Mouse (Mus musculus) MEL (cell line): ENCODE results near the gene Ccser1. TPM values are rescaled to one million over a fixed set of nuclear protein-coding genes. Genes with fewer than 3 reads are reported as not detected.

Experiments used
- DNase-seq: peaks from one replicate; pipeline ENCODE4 v3.0.0; 2011; ENCODE audit warnings: low read depth, low spot score
- H3K27ac ChIP-seq: 2 replicates; pipeline ENCODE4 v1.5.1; 2012; ENCODE audit warnings: low read depth, mild to moderate bottlenecking, control low read depth, low read length, moderate library complexity; ENCODE audit not compliant: control insufficient read depth
- H3K27me3 ChIP-seq, 2 experiments: fragments of 150-350 bp in 1 of 2; sonication (generic) in 1 of 2; 2 replicates each; pipeline ENCODE4 v1.6.1; 2012; ENCODE audit warnings: low read length in 2 of 2, mild to moderate bottlenecking in 2 of 2, improper control_type of control experiment in 1 of 2, moderate library complexity in 1 of 2; ENCODE audit not compliant: insufficient read depth in 2 of 2, control insufficient read depth in 1 of 2
- H3K36me3 ChIP-seq, 2 experiments: 2 replicates each; pipeline ENCODE4 v1.6.1; 2012 to 2014; ENCODE audit warnings: low read length in 2 of 2, improper control_type of control experiment in 1 of 2, inconsistent platforms in 1 of 2, mild to moderate bottlenecking in 1 of 2; ENCODE audit not compliant: insufficient read depth in 2 of 2, control insufficient read depth in 1 of 2
- H3K4me1 ChIP-seq, 2 experiments: fragments of 150-350 bp in 1 of 2; sonication (generic) in 1 of 2; 2 replicates each; pipeline ENCODE4 v1.6.1; 2012; ENCODE audit warnings: low read length in 2 of 2, improper control_type of control experiment in 1 of 2, mild to moderate bottlenecking in 1 of 2; ENCODE audit not compliant: insufficient read depth in 2 of 2, control insufficient read depth in 1 of 2
- H3K4me3 ChIP-seq, 2 experiments: fragments of 150-350 bp in 1 of 2; sonication (generic) in 1 of 2; 2 replicates each; pipeline ENCODE4 v1.5.1; 2012; ENCODE audit warnings: low read depth in 2 of 2, low read length in 2 of 2, mild to moderate bottlenecking in 2 of 2, moderate library complexity in 2 of 2, control low read depth in 1 of 2, improper control_type of control experiment in 1 of 2; ENCODE audit not compliant: control insufficient read depth in 1 of 2, insufficient read depth in 1 of 2
- H3K79me2 ChIP-seq: 2 replicates; pipeline ENCODE4 v1.6.1; 2012; ENCODE audit warnings: mild to moderate bottlenecking, low read length, moderate library complexity; ENCODE audit not compliant: control insufficient read depth, poor library complexity, insufficient read depth
- H3K9ac ChIP-seq: 2 replicates; pipeline ENCODE4 v1.6.1; 2012; ENCODE audit warnings: low read depth, mild to moderate bottlenecking, control low read depth, low read length, moderate library complexity; ENCODE audit not compliant: control insufficient read depth, poor library complexity, severe bottlenecking
- H3K9me3 ChIP-seq: fragments of 150-350 bp; sonication (generic); replicated peaks from 2 replicates; pipeline ENCODE4 v1.6.1; 2012; ENCODE audit warnings: mild to moderate bottlenecking, low read length, improper control_type of control experiment, moderate library complexity; ENCODE audit not compliant: insufficient read depth
- BHLHE40 ChIP-seq: IDR thresholded peaks from 2 replicates; pipeline ENCODE4 v1.6.1; 2012; ENCODE audit warnings: low read depth, mild to moderate bottlenecking, inconsistent platforms, low read length, improper control_type of control experiment, borderline replicate concordance
- CHD2 ChIP-seq: IDR thresholded peaks from 2 replicates; pipeline ENCODE4 v1.6.1; 2011; ENCODE audit warnings: low read length, improper control_type of control experiment
- E2F4 ChIP-seq: IDR thresholded peaks from 2 replicates; pipeline ENCODE4 v1.6.1; 2011; ENCODE audit warnings: low read depth, low read length, improper control_type of control experiment, borderline replicate concordance
- ELF1 ChIP-seq: IDR thresholded peaks from 2 replicates; pipeline ENCODE4 v1.6.1; 2014; ENCODE audit warnings: low read depth, mild to moderate bottlenecking, inconsistent platforms, low read length, improper control_type of control experiment, moderate library complexity
- EP300 ChIP-seq, 2 experiments: IDR thresholded peaks; 2 replicates each; pipeline ENCODE4 v1.6.1; 2011; ENCODE audit warnings: improper control_type of control experiment in 2 of 2, low read length in 2 of 2, low read depth in 1 of 2, mild to moderate bottlenecking in 1 of 2
- ETS1 ChIP-seq: IDR thresholded peaks from 2 replicates; pipeline ENCODE4 v1.6.1; 2012; ENCODE audit warnings: low read depth, mild to moderate bottlenecking, inconsistent platforms, low read length, improper control_type of control experiment, moderate library complexity
- GABPA ChIP-seq: IDR thresholded peaks from 2 replicates; pipeline ENCODE4 v1.6.1; 2012; ENCODE audit warnings: low read depth, mild to moderate bottlenecking, inconsistent platforms, low read length, improper control_type of control experiment, moderate library complexity
- MAFK ChIP-seq: IDR thresholded peaks from 2 replicates; pipeline ENCODE4 v1.6.1; 2011; ENCODE audit warnings: low read depth, mild to moderate bottlenecking, low read length, improper control_type of control experiment, borderline replicate concordance
- MAX ChIP-seq: IDR thresholded peaks from 2 replicates; pipeline ENCODE4 v1.6.1; 2011; ENCODE audit warnings: low read length, improper control_type of control experiment
- MAZ ChIP-seq: IDR thresholded peaks from 2 replicates; pipeline ENCODE4 v1.6.1; 2012; ENCODE audit warnings: low read depth, mild to moderate bottlenecking, inconsistent platforms, low read length, improper control_type of control experiment
- MEF2A ChIP-seq: IDR thresholded peaks from 2 replicates; pipeline ENCODE4 v1.6.1; 2014; ENCODE audit warnings: low read depth, mild to moderate bottlenecking, inconsistent platforms, low read length, improper control_type of control experiment; ENCODE audit not compliant: poor library complexity, insufficient replicate concordance, severe bottlenecking; ENCODE audit errors: extremely low read depth
- MXI1 ChIP-seq: IDR thresholded peaks from 2 replicates; pipeline ENCODE4 v1.6.1; 2011; ENCODE audit warnings: mild to moderate bottlenecking, low read depth, low read length, improper control_type of control experiment
- MYC ChIP-seq: IDR thresholded peaks from 2 replicates; pipeline ENCODE4 v1.6.1; 2011; ENCODE audit warnings: low read depth, mild to moderate bottlenecking, low read length, improper control_type of control experiment, moderate library complexity
- NELFE ChIP-seq: IDR thresholded peaks from 2 replicates; pipeline ENCODE4 v1.6.1; 2011; ENCODE audit warnings: low read depth, low read length, improper control_type of control experiment
- NRF1 ChIP-seq: IDR thresholded peaks from 2 replicates; pipeline ENCODE4 v1.6.1; 2014; ENCODE audit warnings: low read depth, mild to moderate bottlenecking, inconsistent platforms, low read length, improper control_type of control experiment, moderate library complexity; ENCODE audit not compliant: poor library complexity, insufficient read depth, severe bottlenecking
- POLR2AphosphoS2 ChIP-seq: IDR thresholded peaks from 2 replicates; pipeline ENCODE4 v1.6.1; 2011; ENCODE audit warnings: low read length, improper control_type of control experiment
- POLR2AphosphoS5 ChIP-seq: IDR thresholded peaks from 2 replicates; pipeline ENCODE4 v1.6.1; 2012; ENCODE audit warnings: low read depth, borderline replicate concordance, mild to moderate bottlenecking, inconsistent platforms, low read length, moderate library complexity, mixed read lengths
- RAD21 ChIP-seq: IDR thresholded peaks from 2 replicates; pipeline ENCODE4 v1.6.1; 2011; ENCODE audit warnings: mild to moderate bottlenecking, low read depth, low read length, improper control_type of control experiment
- RCOR1 ChIP-seq: IDR thresholded peaks from 2 replicates; pipeline ENCODE4 v1.6.1; 2012; ENCODE audit warnings: low read depth, mild to moderate bottlenecking, inconsistent platforms, low read length, improper control_type of control experiment
- SIN3A ChIP-seq: IDR thresholded peaks from 2 replicates; pipeline ENCODE4 v1.6.1; 2012; ENCODE audit warnings: low read length, improper control_type of control experiment, inconsistent platforms
- SMC3 ChIP-seq: IDR thresholded peaks from 2 replicates; pipeline ENCODE4 v1.6.1; 2011; ENCODE audit warnings: low read depth, low read length, improper control_type of control experiment
- TAL1 ChIP-seq: IDR thresholded peaks from 2 replicates; pipeline ENCODE4 v1.6.1; 2012; ENCODE audit warnings: mild to moderate bottlenecking, inconsistent platforms, low read length, moderate library complexity, mixed read lengths
- TBP ChIP-seq: IDR thresholded peaks from 2 replicates; pipeline ENCODE4 v1.8.0; 2011; ENCODE audit warnings: low read depth, low read length, improper control_type of control experiment
- TCF12 ChIP-seq: IDR thresholded peaks from 2 replicates; pipeline ENCODE4 v1.6.1; 2014; ENCODE audit warnings: low read depth, mild to moderate bottlenecking, inconsistent platforms, low read length, improper control_type of control experiment, moderate library complexity
- UBTF ChIP-seq: IDR thresholded peaks from 2 replicates; pipeline ENCODE4 v1.6.1; 2012; ENCODE audit warnings: low read depth, mild to moderate bottlenecking, inconsistent platforms, low read length, improper control_type of control experiment, moderate library complexity, borderline replicate concordance; ENCODE audit not compliant: insufficient read depth
- USF1 ChIP-seq: IDR thresholded peaks from 2 replicates; pipeline ENCODE4 v1.6.1; 2014; ENCODE audit warnings: low read depth, mild to moderate bottlenecking, inconsistent platforms, low read length, improper control_type of control experiment, moderate library complexity
- ZMIZ1 ChIP-seq: IDR thresholded peaks from 2 replicates; pipeline ENCODE4 v1.6.1; 2012; ENCODE audit warnings: low read depth, mild to moderate bottlenecking, inconsistent platforms, low read length, improper control_type of control experiment, moderate library complexity
- ZNF384 ChIP-seq: IDR thresholded peaks from 2 replicates; pipeline ENCODE4 v1.6.1; 2012; ENCODE audit warnings: low read depth, mild to moderate bottlenecking, inconsistent platforms, low read length, improper control_type of control experiment
- polyA plus RNA-seq, 2 experiments: library from polyadenylated mRNA; stranded (reverse) in 1 of 2; unstranded in 1 of 2; fragments of >175 nt in 1 of 2; fragments of >200 nt in 1 of 2; gene quantifications; 2 replicates each; pipeline versions ENCODE4 v1.2.1 to v1.2.4; 2012; ENCODE audit warnings: low replicate concordance in 2 of 2, low read depth in 1 of 2; ENCODE audit not compliant: insufficient read length in 2 of 2, insufficient read depth in 1 of 2, missing spikeins in 1 of 2
- total RNA-seq: library from RNA; depleted of rRNA; stranded (reverse); fragments of 300-350 nt; gene quantifications from 2 replicates; pipeline ENCODE4 v1.2.3, GENCODE M21; 2012

Gene Ccser1
- total and polyA plus RNA-seq, 3 experiments = not detected

- Histone ChIP-seq H3K36me3 (no peaks in the 10 kb centered on the region), H3K9ac (no peak overlapping the region), H3K4me3 (no peak overlapping the region), H3K79me2 (no peaks in the 10 kb centered on the region), H3K27ac (no peak overlapping the region), H3K27me3 (no peaks in the 10 kb centered on the region), H3K4me1 (no peaks in the 10 kb centered on the region), H3K9me3 (no peaks in the 10 kb centered on the region)
- no peak for TF ChIP-seq TAL1
- TF ChIP-seq MAZ = no peak
- no peak for TF ChIP-seq ELF1
- no peak for TF ChIP-seq NRF1
- no peak for TF ChIP-seq MAX
- TF ChIP-seq E2F4 = no peak
- no peak for TF ChIP-seq ETS1
- no peak for TF ChIP-seq ZMIZ1
- no peak for TF ChIP-seq POLR2AphosphoS2
- TF ChIP-seq SIN3A = no peak
- no peak for TF ChIP-seq UBTF
- TF ChIP-seq CHD2 = no peak
- TF ChIP-seq GABPA = no peak
- TF ChIP-seq MAFK = no peak
- TF ChIP-seq USF1 = no peak
- TF ChIP-seq ZNF384 = no peak
- TF ChIP-seq RAD21 = no peak
- TF ChIP-seq TCF12 = no peak
- no peak for TF ChIP-seq EP300 (IDR thresholded peaks at IDR 0.05; ENCODE audit: low read depth in 1 of 2, low read length in 2 of 2)
- no peak for DNase-seq
Observed at GRCm38 (mm10) chr6:61162117-61162516, 18.0 kb upstream of the Ccser1 start.

GRCm38 (mm10) chr6:61166891-61167290 is 13.2 kb upstream of the Ccser1 start:
- H3K27ac ChIP-seq = no peak overlapping the region
- H3K9ac ChIP-seq = no peak overlapping the region
- H3K27me3 ChIP-seq = no peaks in the 10 kb centered on the region
- no peak overlapping the region for H3K4me3 ChIP-seq
- H3K79me2 ChIP-seq = no peaks in the 10 kb centered on the region
- H3K9me3 ChIP-seq = no peaks in the 10 kb centered on the region
- no peaks in the 10 kb centered on the region for H3K4me1 ChIP-seq
- no peaks in the 10 kb centered on the region for H3K36me3 ChIP-seq
- TF ChIP-seq BHLHE40 (no peak), E2F4 (no peak), MEF2A (no peak), GABPA (no peak), MXI1 (no peak), POLR2AphosphoS5 (no peak), TAL1 (no peak), ZNF384 (no peak), MYC (no peak), RCOR1 (no peak), TBP (no peak), NELFE (no peak), SIN3A (no peak), RAD21 (no peak), MAFK (no peak), SMC3 (no peak)
- no peak for DNase-seq
